Mouse (Mus musculus): ENCODE measurements at regions not wholly inside any gene's neighbourhood (a gene's known extent, or its start where the extent isn't known, plus 50 kb on each side); places are given as distances from the start of the nearest gene placed in this dataset.

- DNase-seq, result peak; percentile 42 to 59
- intact Hi-C loops (cut with DNase I), result no loop called here
These were observed 60.1 kb upstream of the Irx1 start for GRCm38 (mm10) chr13:72023666-72024065.

- intact Hi-C loops (cut with DNase I), result no loop called here
- no peak for DNase-seq
These were observed 80.5 kb upstream of the Irx1 start for GRCm38 (mm10) chr13:72043930-72044470.

- no peak for DNase-seq
- intact Hi-C loops (cut with DNase I), result no loop called here
These were observed 92.9 kb upstream of the Irx1 start for GRCm38 (mm10) chr13:72056469-72056868.

GRCm38 (mm10) chr13:72061659-72062058 is 98.1 kb upstream of the Irx1 start:
- DNase-seq, result no peak
- intact Hi-C loops (cut with DNase I), result no loop called here

- no peak for DNase-seq
- intact Hi-C loops (cut with DNase I), result no loop called here
These were observed 99.8 kb upstream of the Irx1 start for GRCm38 (mm10) chr13:72063278-72063761.

- DNase-seq, result no peak
- intact Hi-C loops (cut with DNase I), result no loop called here
These were observed 133.1 kb upstream of the Irx1 start for GRCm38 (mm10) chr13:72096585-72096984.

- intact Hi-C loops (cut with DNase I), result no loop called here
These were observed 133.7 kb upstream of the Irx1 start for GRCm38 (mm10) chr13:72097268-72097667.

GRCm38 (mm10) chr13:72097811-72098210 is 134.3 kb upstream of the Irx1 start:
- DNase-seq, result no peak
- intact Hi-C loops (cut with DNase I), result no loop called here

More at GRCm38 (mm10) chr13:72097268-72097667, 133.7 kb upstream of the Irx1 start:
- no peak for DNase-seq

- DNase-seq, result no peak
- intact Hi-C loops (cut with DNase I), result no loop called here
These were observed 137.2 kb upstream of the Irx1 start for GRCm38 (mm10) chr13:72100741-72101140.

- intact Hi-C loops (cut with DNase I), result no loop called here
- DNase-seq, result no peak
These were observed 145.1 kb upstream of the Irx1 start for GRCm38 (mm10) chr13:72108666-72109065.

GRCm38 (mm10) chr13:72113942-72114341 is 150.4 kb upstream of the Irx1 start:
- DNase-seq, result no peak
- intact Hi-C loops (cut with DNase I), result no loop called here

- no peak for DNase-seq
- intact Hi-C loops (cut with DNase I), result no loop called here
These were observed 151.5 kb upstream of the Irx1 start for GRCm38 (mm10) chr13:72114776-72115663.

- no peak for DNase-seq
- intact Hi-C loops (cut with DNase I), result no loop called here
These were observed 156.9 kb upstream of the Irx1 start for GRCm38 (mm10) chr13:72120467-72120866.

- DNase-seq, result no peak
- intact Hi-C loops (cut with DNase I), result no loop called here
These were observed 157.5 kb upstream of the Irx1 start for GRCm38 (mm10) chr13:72120911-72121553.

- DNase-seq, result no peak
- intact Hi-C loops (cut with DNase I), result no loop called here
These were observed 158.2 kb upstream of the Irx1 start for GRCm38 (mm10) chr13:72121554-72122229.

GRCm38 (mm10) chr13:72122230-72122627 is 158.7 kb upstream of the Irx1 start:
- DNase-seq, result no peak
- intact Hi-C loops (cut with DNase I), result no loop called here

GRCm38 (mm10) chr13:72128306-72128705 is 164.8 kb upstream of the Irx1 start:
- no peak for DNase-seq
- intact Hi-C loops (cut with DNase I), result no loop called here

GRCm38 (mm10) chr13:72131341-72131740 is 167.8 kb upstream of the Irx1 start:
- DNase-seq, result no peak
- intact Hi-C loops (cut with DNase I), result no loop called here

GRCm38 (mm10) chr13:72134101-72134768 is 170.7 kb upstream of the Irx1 start:
- intact Hi-C loops (cut with DNase I), result no loop called here
- DNase-seq, result peak; percentile 37 to 39

- DNase-seq, result peak in 1 of 2 experiments; percentile 5
- intact Hi-C loops (cut with DNase I), result no loop called here
These were observed 202.7 kb upstream of the Irx1 start for GRCm38 (mm10) chr13:72166225-72166624.

- intact Hi-C loops (cut with DNase I), result no loop called here
These were observed 203.9 kb upstream of the Irx1 start for GRCm38 (mm10) chr13:72167434-72167833.

More at GRCm38 (mm10) chr13:72167434-72167833, 203.9 kb upstream of the Irx1 start:
- DNase-seq, result no peak
